Mouse (Mus musculus) neural tube, embryonic 11.5 days (tissue): ENCODE data around the gene Nfatc2. TPM values are rescaled to one million over a fixed set of nuclear protein-coding genes. Genes with fewer than 3 reads are reported as not detected.

Experiments
- ATAC-seq: fragments of 200-750 bp; cut with Nextera tagmentation; 2 replicates; pipeline ENCODE4 v1.8.0; 2017; ENCODE audit warnings: moderate number of reproducible peaks, mild to moderate bottlenecking, moderate TSS enrichment, moderate library complexity; ENCODE audit not compliant: insufficient read depth, low FRiP score, low TSS enrichment
- DNase-seq: peaks from one replicate; pipeline ENCODE4 v3.0.0-alpha.2; 2015; ENCODE audit warnings: low spot score
- H3K27ac ChIP-seq: fragments of 300-500 bp; sonication (generic); 2 replicates; pipeline ENCODE4 v1.5.1; 2014; ENCODE audit warnings: low read depth, mild to moderate bottlenecking, low read length
- H3K27me3 ChIP-seq: fragments of 300-500 bp; sonication (generic); 2 replicates; pipeline ENCODE4 v1.6.1; 2014; ENCODE audit warnings: mild to moderate bottlenecking, low read length, mixed read lengths; ENCODE audit not compliant: control insufficient read depth, insufficient read depth
- H3K36me3 ChIP-seq: fragments of 300-500 bp; sonication (generic); 2 replicates; pipeline ENCODE4 v1.6.1; 2014; ENCODE audit warnings: mild to moderate bottlenecking, low read length, moderate library complexity, mixed read lengths; ENCODE audit not compliant: control insufficient read depth, insufficient read depth
- H3K4me1 ChIP-seq: fragments of 300-500 bp; sonication (generic); 2 replicates; pipeline ENCODE4 v1.6.1; 2014; ENCODE audit warnings: low read length, mixed read lengths; ENCODE audit not compliant: control insufficient read depth, insufficient read depth
- H3K4me2 ChIP-seq: fragments of 300-500 bp; sonication (generic); 2 replicates; pipeline ENCODE4 v1.6.1; 2014; ENCODE audit warnings: low read depth, mild to moderate bottlenecking, moderate library complexity
- H3K4me3 ChIP-seq: fragments of 300-500 bp; sonication (generic); 2 replicates; pipeline ENCODE4 v1.5.1; 2014; ENCODE audit warnings: low read depth, low read length
- H3K9ac ChIP-seq: fragments of 300-500 bp; sonication (generic); 2 replicates; pipeline ENCODE4 v1.6.1; 2014; ENCODE audit warnings: mild to moderate bottlenecking, low read length
- H3K9me3 ChIP-seq: fragments of 300-500 bp; sonication (generic); 2 replicates; pipeline ENCODE4 v1.6.1; 2016; ENCODE audit warnings: low read length; ENCODE audit not compliant: control insufficient read depth
- WGBS: fragments of 180-500 bp; shearing (Covaris S2); extraction: QIAGEN DNeasy Blood & Tissue Kit; methylation state at CpG from one replicate; pipeline ENCODE4 v1.1.7; 2014; 5-methylcytosine and 5-hydroxymethylcytosine counted together
- polyA plus RNA-seq: library from polyadenylated mRNA; unstranded; fragments of >200 nt; fragmentation: Nextera tagmentation; extraction: Ambion mirVana; gene quantifications from 2 replicates; pipeline ENCODE4 v1.2.1, GENCODE M21; 2014

Nfatc2 gene
- polyA plus RNA-seq, 1 experiment from 2014 or later, result 0.93 TPM

DNA sequence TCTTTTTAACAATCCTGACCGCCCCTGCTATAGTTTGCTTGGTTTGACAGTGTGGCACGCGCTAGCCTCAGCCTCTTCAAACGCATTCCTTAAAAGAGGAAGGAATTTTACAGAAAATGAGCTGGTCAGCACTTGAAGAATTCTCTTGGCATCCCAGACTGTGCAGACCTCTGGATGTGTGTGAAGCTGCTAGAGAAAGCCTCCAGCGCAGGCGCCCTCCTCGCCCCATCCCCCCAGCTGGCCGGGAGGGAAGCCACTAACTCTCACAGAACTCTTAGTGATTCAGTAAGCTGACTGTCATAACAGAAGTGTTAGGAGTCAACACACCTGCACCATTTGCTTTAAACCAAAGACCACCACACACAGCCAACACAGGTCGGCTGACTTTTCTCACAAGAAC lies 23.3 kb downstream of the Nfatc2 start:
- Histone ChIP-seq H3K36me3 (no peaks in the 10 kb centered on the region), H3K9ac (no peak overlapping the region)

DNA sequence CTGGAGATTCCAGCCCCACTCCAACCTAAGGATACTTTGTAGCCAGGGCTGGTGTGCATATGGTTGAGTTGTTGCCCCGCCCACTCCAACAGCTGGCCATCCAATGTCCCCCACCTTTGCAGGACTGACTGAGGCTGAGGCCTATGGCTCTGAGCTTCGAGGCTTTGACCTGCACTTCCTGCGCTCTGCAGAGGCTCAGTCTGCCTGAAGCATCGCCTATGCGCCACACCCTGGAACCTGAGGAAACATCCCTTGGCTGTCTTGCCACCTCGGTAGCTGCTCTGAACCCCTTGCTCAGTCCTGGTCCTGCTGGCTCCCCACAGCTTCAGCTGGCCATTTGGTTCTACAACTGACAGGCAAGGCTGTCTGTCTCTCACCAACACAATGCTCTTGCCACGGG lies 24.1 kb downstream of the Nfatc2 start:
- 72% methylated on average over 7 of the region's 7 CpGs for WGBS
- no peak for DNase-seq
- no peaks in the 10 kb centered on the region for H3K4me1 ChIP-seq
- H3K27ac ChIP-seq, result no peak overlapping the region
- no peak overlapping the region for H3K4me3 ChIP-seq
- H3K36me3 ChIP-seq, result no peaks in the 10 kb centered on the region
- H3K9ac ChIP-seq, result no peak overlapping the region
- no peaks in the 10 kb centered on the region for H3K9me3 ChIP-seq
- no peak overlapping the region for H3K4me2 ChIP-seq
- no peak for ATAC-seq
- H3K27me3 ChIP-seq, result no peaks in the 10 kb centered on the region

More for the DNA sequence above, 23.3 kb downstream of the Nfatc2 start:
- Histone ChIP-seq H3K9me3 (no peaks in the 10 kb centered on the region), H3K4me2 (no peak overlapping the region), H3K27ac (no peak overlapping the region), H3K4me3 (no peak overlapping the region), H3K27me3 (no peaks in the 10 kb centered on the region), H3K4me1 (no peaks in the 10 kb centered on the region)
- DNase-seq (no peak), ATAC-seq (no peak)
- WGBS, result 73% methylated on average over 9 of the region's 9 CpGs

DNA sequence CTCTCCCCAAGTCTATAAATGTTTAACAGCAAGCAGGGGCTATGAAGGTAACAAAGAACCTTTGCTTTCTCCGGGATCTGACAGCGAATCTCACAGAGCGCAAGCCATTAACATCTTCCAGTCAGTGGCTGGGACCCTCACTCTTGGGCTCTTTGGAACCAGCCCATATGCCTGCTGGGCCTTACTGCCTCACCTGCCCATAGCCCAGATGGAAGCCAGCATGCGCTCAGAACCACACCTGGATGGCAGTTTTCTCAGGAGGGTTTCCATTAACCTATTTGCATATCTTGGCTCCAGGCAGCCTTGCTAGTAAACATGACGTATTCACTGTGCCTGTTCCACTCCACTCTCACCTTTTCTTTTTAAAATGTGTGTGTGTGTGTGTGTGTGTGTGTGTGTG lies 25.6 kb downstream of the Nfatc2 start:
- WGBS, result 53% methylated on average over 5 of the region's 5 CpGs
- Histone ChIP-seq H3K4me1 (no peaks in the 10 kb centered on the region), H3K4me3 (no peak overlapping the region), H3K36me3 (no peaks in the 10 kb centered on the region), H3K27ac (no peak overlapping the region), H3K9ac (no peak overlapping the region), H3K4me2 (no peak overlapping the region), H3K27me3 (no peaks in the 10 kb centered on the region), H3K9me3 (no peaks in the 10 kb centered on the region)
- ATAC-seq (no peak), DNase-seq (no peak)

DNA sequence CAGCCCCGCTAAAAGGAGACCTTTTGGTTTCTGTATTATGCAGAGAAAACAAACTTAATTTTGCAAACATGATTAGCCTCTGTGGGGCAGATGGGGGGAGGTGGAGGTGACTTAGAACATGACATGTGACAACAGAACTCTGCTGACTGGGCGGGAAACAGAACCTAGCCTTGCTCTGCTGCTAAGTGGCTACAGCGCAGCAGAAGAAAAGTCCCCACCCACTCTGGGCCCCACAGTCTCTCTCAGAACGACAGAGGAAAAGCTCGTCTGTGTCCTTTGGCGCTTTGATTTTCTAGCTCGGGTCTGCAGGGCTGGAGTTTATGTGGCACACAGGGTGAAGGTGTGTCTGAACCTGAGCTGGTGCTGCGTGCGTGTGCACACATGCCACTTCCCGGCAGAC lies 26.5 kb downstream of the Nfatc2 start:
- no peaks in the 10 kb centered on the region for H3K36me3 ChIP-seq
- ATAC-seq, result no peak
- no peak overlapping the region for H3K27ac ChIP-seq
- DNase-seq, result no peak
- H3K9ac ChIP-seq, result no peak overlapping the region
- no peaks in the 10 kb centered on the region for H3K4me1 ChIP-seq
- H3K4me2 ChIP-seq, result no peak overlapping the region
- no peaks in the 10 kb centered on the region for H3K27me3 ChIP-seq
- WGBS, result 65% methylated on average over 10 of the region's 10 CpGs
- no peaks in the 10 kb centered on the region for H3K9me3 ChIP-seq
- H3K4me3 ChIP-seq, result no peak overlapping the region

DNA sequence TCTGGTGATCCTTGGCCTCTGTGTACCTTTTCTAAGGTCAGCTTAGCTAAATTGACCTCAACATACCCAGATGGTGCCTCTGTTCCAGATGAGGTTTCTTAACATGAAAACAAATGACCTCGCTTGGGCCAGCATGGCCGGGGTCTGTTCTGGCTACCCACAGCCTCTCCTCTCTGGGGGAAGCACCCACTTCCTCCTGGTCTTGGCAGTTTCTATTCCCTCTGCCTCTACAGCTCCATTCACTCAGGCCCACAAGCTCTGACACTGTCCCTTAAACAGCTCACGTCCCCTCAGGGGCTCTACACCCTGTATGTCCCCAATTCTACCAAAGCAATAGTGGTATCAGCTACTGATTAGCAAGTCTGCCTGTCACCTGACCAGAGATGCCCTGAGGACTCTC lies 27.6 kb downstream of the Nfatc2 start:
- DNase-seq (no peak), ATAC-seq (no peak)
- Histone ChIP-seq H3K9ac (no peak overlapping the region), H3K36me3 (no peaks in the 10 kb centered on the region), H3K4me1 (no peaks in the 10 kb centered on the region), H3K4me3 (no peak overlapping the region), H3K4me2 (no peak overlapping the region), H3K27me3 (no peaks in the 10 kb centered on the region), H3K9me3 (no peaks in the 10 kb centered on the region), H3K27ac (no peak overlapping the region)
- 77% methylated on average over 3 of the region's 3 CpGs for WGBS

DNA sequence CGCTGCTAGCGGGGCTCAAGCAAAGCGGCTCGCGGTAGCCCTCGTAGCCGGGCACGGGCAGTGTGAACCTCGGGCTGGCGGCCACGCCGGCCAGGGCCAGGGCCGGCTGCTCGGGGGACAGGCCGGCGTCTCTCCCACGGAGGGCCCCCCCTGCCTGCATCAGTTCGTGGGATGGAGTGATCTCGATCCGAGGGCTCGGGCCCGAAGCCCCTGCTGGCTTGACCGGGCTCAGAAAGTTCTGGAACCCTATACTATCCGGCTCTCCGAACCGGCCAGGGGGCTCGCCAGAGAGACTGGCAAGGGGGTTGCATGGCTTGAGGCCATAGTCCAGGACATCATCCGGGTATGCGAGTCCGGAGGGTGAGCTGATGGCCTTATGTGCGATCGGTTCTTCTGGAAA lies 30.2 kb downstream of the Nfatc2 start:
- WGBS, result 95% methylated on average over 32 of the region's 32 CpGs
- DNase-seq (no peak), ATAC-seq (no peak)
- Histone ChIP-seq H3K4me3 (no peak overlapping the region), H3K27me3 (no peaks in the 10 kb centered on the region), H3K4me1 (no peaks in the 10 kb centered on the region), H3K9ac (no peak overlapping the region), H3K36me3 (no peaks in the 10 kb centered on the region), H3K4me2 (no peak overlapping the region), H3K27ac (no peak overlapping the region), H3K9me3 (no peaks in the 10 kb centered on the region)

DNA sequence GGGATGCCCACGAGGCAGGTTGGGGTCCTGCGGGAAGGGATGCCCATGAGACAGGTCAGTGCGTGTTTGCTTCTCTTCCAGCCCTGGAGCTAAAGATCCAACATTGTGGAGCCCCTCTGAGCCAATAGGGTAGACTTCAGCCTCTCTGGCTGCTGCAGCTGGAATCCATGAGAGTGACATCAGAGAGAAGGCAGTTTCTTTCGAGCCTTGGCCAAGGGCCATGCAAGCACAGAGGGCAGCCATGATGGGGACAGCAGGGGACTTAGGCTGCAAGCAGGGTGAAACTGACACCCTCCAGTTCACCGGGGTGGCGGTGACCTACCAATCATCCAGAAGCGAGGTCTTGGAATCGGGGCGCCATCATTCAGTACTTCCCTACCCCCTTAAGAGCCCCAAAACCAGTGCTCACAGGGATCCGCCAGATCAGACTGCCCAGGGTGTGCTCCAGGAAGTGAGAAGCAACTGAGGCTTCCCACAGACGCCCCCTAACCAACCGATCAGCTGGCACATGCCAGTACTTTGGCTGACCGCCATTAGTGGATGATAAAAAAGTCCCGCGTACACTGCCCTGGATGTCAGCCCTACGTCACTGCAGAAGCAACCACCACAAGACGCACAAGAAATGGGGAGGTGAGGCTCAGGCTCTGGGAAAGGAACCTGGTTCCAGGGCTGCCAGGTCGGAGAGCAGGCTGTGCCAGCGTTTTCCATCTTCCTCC lies 35.8 kb downstream of the Nfatc2 start:
- H3K9ac ChIP-seq, result no peak overlapping the region
- no peaks in the 10 kb centered on the region for H3K9me3 ChIP-seq
- 88% methylated on average over 19 of the region's 19 CpGs for WGBS
- H3K4me2 ChIP-seq, result no peak overlapping the region
- H3K4me3 ChIP-seq, result no peak overlapping the region
- DNase-seq, result no peak
- no peak for ATAC-seq
- H3K4me1 ChIP-seq, result no peaks in the 10 kb centered on the region
- no peaks in the 10 kb centered on the region; the same call in 1 of the 2 replicates for H3K27me3 ChIP-seq
- H3K27ac ChIP-seq, result no peak overlapping the region
- no peaks in the 10 kb centered on the region for H3K36me3 ChIP-seq

DNA sequence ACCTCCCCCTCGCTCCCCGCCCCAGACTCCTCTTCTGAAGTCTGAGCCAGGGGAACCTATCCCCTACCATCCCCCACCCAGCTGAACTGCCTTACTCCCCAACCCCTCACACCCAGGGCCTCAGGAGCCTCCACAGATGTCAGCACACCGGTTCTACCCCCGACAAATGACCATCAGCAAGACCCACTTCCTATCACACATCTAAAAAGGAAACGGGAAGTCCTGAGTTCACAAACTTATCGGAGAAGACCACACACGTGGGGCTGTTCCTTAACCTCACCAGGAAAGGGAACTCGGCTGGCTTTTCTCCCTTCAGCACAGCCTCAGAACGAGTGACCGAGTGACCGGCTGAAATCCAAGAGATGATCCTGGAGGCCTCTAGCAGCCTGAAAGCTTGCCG lies 38.3 kb downstream of the Nfatc2 start:
- no peak overlapping the region for H3K4me2 ChIP-seq
- H3K36me3 ChIP-seq, result no peaks in the 10 kb centered on the region
- no peak for ATAC-seq
- WGBS, result 51% methylated on average over 12 of the region's 12 CpGs
- no peaks in the 10 kb centered on the region for H3K4me1 ChIP-seq
- no peak overlapping the region for H3K4me3 ChIP-seq
- no peak overlapping the region for H3K27ac ChIP-seq
- no peaks in the 10 kb centered on the region; the same call in 1 of the 2 replicates for H3K27me3 ChIP-seq
- DNase-seq, result no peak
- H3K9ac ChIP-seq, result no peak overlapping the region
- H3K9me3 ChIP-seq, result no peaks in the 10 kb centered on the region

DNA sequence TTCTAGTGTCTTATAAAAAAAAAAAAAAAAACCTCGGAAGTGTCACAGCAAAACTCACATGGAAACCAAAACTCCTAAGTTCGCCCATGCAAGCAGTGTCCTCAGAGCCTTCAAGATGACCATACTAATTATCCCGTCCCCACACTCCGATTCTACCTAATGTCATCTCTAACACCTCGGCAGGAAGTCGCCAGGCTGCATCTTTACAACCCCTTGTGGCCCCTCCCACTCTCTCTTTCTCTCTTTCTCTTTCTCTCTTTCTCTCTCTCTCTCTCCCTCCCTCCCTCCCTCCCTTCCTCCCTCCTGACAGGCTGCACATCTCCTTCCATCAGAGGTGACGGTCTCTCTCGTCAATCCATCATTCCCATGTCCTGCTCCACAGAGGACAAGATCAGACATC lies 44.4 kb downstream of the Nfatc2 start:
- Histone ChIP-seq H3K4me2 (no peak overlapping the region), H3K4me3 (no peak overlapping the region), H3K27me3 (no peaks in the 10 kb centered on the region; the same call in 1 of the 2 replicates), H3K9me3 (no peaks in the 10 kb centered on the region), H3K4me1 (peaks cover 8% of the 10 kb centered on the region; the same call in 1 of the 2 replicates), H3K9ac (no peak overlapping the region), H3K36me3 (no peaks in the 10 kb centered on the region), H3K27ac (no peak overlapping the region)
- DNase-seq (no peak), ATAC-seq (no peak)
- 39% methylated on average over 8 of the region's 8 CpGs for WGBS
